Mouse (Mus musculus) limb, embryonic 15.5 days (tissue): ENCODE results near the gene Ttll5. TPM values are rescaled to one million over a fixed set of nuclear protein-coding genes. Genes with fewer than 3 reads are reported as not detected.
A peak's percentile ranks its signal among the peaks of the same experiment; 100 is the strongest.

Experiments used
- ATAC-seq: fragments of 200-750 bp; cut with Nextera tagmentation; 2 replicates; pipeline ENCODE4 v1.8.0; 2017; ENCODE audit warnings: low read depth, moderate TSS enrichment; ENCODE audit not compliant: insufficient number of reproducible peaks, low FRiP score, low TSS enrichment
- H3K27ac ChIP-seq: fragments of 300-500 bp; sonication (generic); 2 replicates; pipeline ENCODE4 v1.5.1; 2015; ENCODE audit warnings: moderate library complexity, mild to moderate bottlenecking, inconsistent platforms
- H3K27me3 ChIP-seq: fragments of 300-500 bp; sonication (generic); 2 replicates; pipeline ENCODE4 v1.6.1; 2015; ENCODE audit warnings: inconsistent platforms
- H3K36me3 ChIP-seq: fragments of 300-500 bp; sonication (generic); 2 replicates; pipeline ENCODE4 v1.6.1; 2015; ENCODE audit warnings: inconsistent platforms
- H3K4me1 ChIP-seq: fragments of 300-500 bp; sonication (generic); 2 replicates; pipeline ENCODE4 v1.6.1; 2015; ENCODE audit warnings: inconsistent platforms
- H3K4me2 ChIP-seq: fragments of 300-500 bp; sonication (generic); 2 replicates; pipeline ENCODE4 v1.6.1; 2015; ENCODE audit warnings: mild to moderate bottlenecking, inconsistent platforms
- H3K4me3 ChIP-seq: fragments of 300-500 bp; sonication (generic); 2 replicates; pipeline ENCODE4 v1.5.1; 2015; ENCODE audit warnings: mild to moderate bottlenecking, inconsistent platforms
- H3K9ac ChIP-seq: fragments of 300-500 bp; sonication (generic); 2 replicates; pipeline ENCODE4 v1.6.1; 2015; ENCODE audit warnings: inconsistent platforms
- H3K9me3 ChIP-seq: fragments of 300-500 bp; sonication (generic); 2 replicates; pipeline ENCODE4 v1.6.1; 2016; ENCODE audit warnings: inconsistent platforms
- WGBS: fragments of 180-500 bp; shearing (Covaris S2); methylation state at CpG from one replicate; pipeline ENCODE4 v1.1.7; 2015; 5-methylcytosine and 5-hydroxymethylcytosine counted together
- polyA plus RNA-seq: library from polyadenylated mRNA; unstranded; fragments of >200 nt; fragmentation: Nextera tagmentation; extraction: Ambion mirVana; gene quantifications from 2 replicates; pipeline ENCODE4 v1.2.1, GENCODE M21; 2015

Ttll5 gene
- polyA plus RNA-seq, 1 experiment from 2014 or later = 13.0 TPM

DNA sequence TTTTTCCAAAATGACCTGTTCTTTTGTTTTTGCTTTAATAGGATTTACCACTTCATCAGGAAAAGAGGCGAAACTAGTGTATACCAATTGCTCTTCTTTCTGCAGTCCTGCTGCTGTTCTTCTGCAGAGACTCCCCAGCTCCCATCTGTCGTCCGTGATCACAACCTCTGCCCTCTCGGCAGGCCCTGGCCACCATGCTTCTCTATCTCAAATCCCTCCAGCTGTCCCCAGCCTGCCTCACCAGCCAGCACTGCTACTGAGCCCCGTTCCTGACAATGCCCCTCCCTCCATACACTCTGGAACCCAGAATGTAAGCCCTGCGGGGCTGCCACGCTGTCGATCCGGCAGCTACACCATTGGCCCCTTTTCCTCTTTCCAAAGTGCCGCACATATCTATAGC is 108.8 kb downstream of the Ttll5 start:
- H3K9me3 ChIP-seq = no peaks in the 10 kb centered on the region
- no peak overlapping the region for H3K9ac ChIP-seq
- H3K4me3 ChIP-seq = no peak overlapping the region
- H3K4me2 ChIP-seq = no peak overlapping the region
- ATAC-seq = no peak
- WGBS = 82% methylated on average over 10 of the region's 10 CpGs
- H3K36me3 ChIP-seq = peaks cover 17% of the 10 kb centered on the region
- no peaks in the 10 kb centered on the region for H3K27me3 ChIP-seq
- H3K27ac ChIP-seq = no peak overlapping the region
- H3K4me1 ChIP-seq = peaks cover 2% of the 10 kb centered on the region; the same call in 1 of the 2 replicates

DNA sequence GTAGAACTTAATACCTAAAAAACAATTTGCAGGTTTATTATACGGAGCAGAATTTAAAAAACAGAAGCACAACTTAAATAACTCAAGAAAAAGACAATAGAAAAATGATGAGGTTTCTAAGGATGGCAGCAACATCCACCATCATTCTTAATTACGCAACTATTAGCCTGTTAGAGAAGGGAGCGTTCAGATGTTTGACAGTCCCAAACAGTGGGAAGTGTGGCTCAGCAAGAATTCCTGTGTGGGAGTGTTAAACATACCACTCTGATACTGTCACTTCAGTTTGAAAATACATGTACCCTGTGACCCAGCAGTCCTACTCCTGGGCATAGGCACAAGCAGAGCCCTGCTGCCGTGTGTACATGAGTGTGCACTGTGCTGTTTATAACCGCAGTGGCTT is 112.9 kb downstream of the Ttll5 start:
- H3K4me2 ChIP-seq = no peak overlapping the region
- H3K27me3 ChIP-seq = no peaks in the 10 kb centered on the region
- ATAC-seq = no peak
- no peak overlapping the region for H3K4me3 ChIP-seq
- H3K36me3 ChIP-seq = peaks cover 17% of the 10 kb centered on the region
- H3K9ac ChIP-seq = no peak overlapping the region
- H3K9me3 ChIP-seq = no peaks in the 10 kb centered on the region
- 88% methylated on average over 5 of the region's 5 CpGs for WGBS
- H3K27ac ChIP-seq = no peak overlapping the region
- H3K4me1 ChIP-seq = no peaks in the 10 kb centered on the region

DNA sequence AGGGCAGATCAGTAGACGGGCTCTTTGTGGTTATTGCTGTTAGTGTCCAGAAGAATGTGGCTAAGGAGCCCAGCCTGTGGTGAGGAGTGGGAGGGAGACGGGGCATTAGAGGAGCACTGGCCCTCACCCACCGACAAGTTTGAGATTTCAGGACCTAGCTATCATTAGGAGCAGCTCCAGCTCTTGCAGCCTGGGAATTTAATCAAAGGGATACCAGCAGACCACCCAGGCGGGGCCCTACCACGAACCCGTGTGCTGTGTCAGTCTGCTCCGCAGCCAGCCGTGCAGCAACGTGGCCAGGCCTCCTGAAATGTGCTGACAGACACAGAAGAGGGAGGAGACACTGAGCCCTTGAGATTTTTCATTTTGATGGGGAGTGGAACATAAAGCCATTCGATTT is 119.0 kb downstream of the Ttll5 start:
- H3K27ac ChIP-seq = peak overlapping the region; percentile 65
- no peaks in the 10 kb centered on the region for H3K27me3 ChIP-seq
- H3K36me3 ChIP-seq = peaks cover 6% of the 10 kb centered on the region; the same call in 1 of the 2 replicates
- ATAC-seq = 0 out of 2 replicates have a peak, but pooled peaks have one; percentile 30
- peaks cover 5% of the 10 kb centered on the region for H3K4me1 ChIP-seq
- no peak overlapping the region for H3K4me2 ChIP-seq
- H3K4me3 ChIP-seq = no peak overlapping the region
- H3K9me3 ChIP-seq = no peaks in the 10 kb centered on the region
- WGBS = 26% methylated on average over 10 of the region's 10 CpGs
- no peak overlapping the region for H3K9ac ChIP-seq

DNA sequence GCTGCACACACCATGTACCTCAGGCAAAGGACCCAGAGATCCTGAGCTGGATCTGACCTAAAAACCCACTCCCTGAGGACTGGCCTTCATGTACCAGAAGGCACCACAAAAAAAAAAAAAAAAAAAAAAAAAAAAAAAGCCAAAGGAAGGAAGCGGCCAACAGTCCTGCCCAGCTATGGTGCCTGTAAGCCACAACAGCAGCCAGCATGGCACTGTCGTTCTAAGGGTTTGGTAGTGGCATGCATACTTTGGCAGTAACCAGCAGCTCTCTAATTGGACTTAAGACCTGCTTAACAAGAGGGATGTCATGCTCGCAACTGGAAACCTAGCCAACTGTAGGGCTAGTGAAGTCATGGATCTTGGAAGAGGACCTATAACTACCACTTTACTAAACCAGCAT is 120.0 kb downstream of the Ttll5 start:
- no peak overlapping the region for H3K27ac ChIP-seq
- WGBS = 79% methylated on average over 3 of the region's 3 CpGs
- peaks cover 5% of the 10 kb centered on the region for H3K4me1 ChIP-seq
- H3K4me3 ChIP-seq = no peak overlapping the region
- no peaks in the 10 kb centered on the region for H3K27me3 ChIP-seq
- ATAC-seq = no peak
- peaks cover 6% of the 10 kb centered on the region; the same call in 1 of the 2 replicates for H3K36me3 ChIP-seq
- no peak overlapping the region for H3K9ac ChIP-seq
- no peak overlapping the region for H3K4me2 ChIP-seq
- H3K9me3 ChIP-seq = no peaks in the 10 kb centered on the region

DNA sequence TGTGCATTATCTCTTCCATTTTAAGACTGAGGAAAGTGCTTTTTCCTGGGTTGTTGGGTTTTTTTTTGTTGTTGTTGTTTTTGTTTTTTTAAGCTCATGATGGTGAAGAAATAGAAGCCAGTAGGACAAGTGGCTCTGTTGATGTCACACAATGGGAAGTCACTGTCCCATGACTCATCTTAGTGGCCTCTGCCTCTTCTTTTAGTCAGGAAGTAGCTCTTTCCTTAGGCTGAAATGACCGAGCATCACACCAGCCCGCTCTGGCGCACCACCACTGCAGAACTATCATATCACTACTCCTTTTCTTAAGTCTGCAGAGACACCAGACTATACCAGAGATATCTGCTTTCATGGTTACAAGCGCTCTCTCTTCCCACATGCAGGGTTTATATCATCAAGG is 122.7 kb downstream of the Ttll5 start:
- H3K27me3 ChIP-seq = no peaks in the 10 kb centered on the region
- ATAC-seq = no peak
- no peak overlapping the region for H3K4me2 ChIP-seq
- 84% methylated on average over 4 of the region's 4 CpGs for whole genome bisulfite sequencing
- H3K9me3 ChIP-seq = no peaks in the 10 kb centered on the region
- H3K4me3 ChIP-seq = no peak overlapping the region
- H3K9ac ChIP-seq = no peak overlapping the region
- H3K27ac ChIP-seq = no peak overlapping the region
- peaks cover 6% of the 10 kb centered on the region; the same call in 1 of the 2 replicates for H3K36me3 ChIP-seq
- peaks cover 11% of the 10 kb centered on the region for H3K4me1 ChIP-seq

DNA sequence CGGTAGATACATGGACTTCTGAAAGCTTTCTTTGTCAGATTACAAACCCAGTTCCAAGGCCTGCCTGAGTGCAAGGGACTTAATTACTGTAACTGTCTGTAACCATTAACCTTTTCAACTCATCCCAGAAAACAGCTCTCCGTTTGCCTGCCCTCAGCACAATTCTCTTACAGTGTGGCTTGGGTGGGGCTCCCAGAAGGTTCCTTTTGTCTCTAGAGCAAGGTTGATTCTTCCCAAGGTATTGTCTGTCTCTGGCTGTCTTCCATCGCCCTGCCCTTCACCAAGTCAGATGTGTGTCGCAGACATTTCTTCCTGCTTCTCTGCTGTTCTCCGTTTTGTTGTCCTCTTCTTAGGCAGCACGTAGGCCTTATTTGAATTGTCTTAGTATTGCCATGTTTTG is 125.2 kb downstream of the Ttll5 start:
- H3K4me3 ChIP-seq = no peak overlapping the region
- no peak overlapping the region for H3K4me2 ChIP-seq
- H3K9ac ChIP-seq = no peak overlapping the region
- H3K9me3 ChIP-seq = no peaks in the 10 kb centered on the region
- peaks cover 6% of the 10 kb centered on the region for H3K4me1 ChIP-seq
- no peak for ATAC-seq
- H3K27ac ChIP-seq = no peak overlapping the region
- 88% methylated on average over 6 of the region's 6 CpGs for WGBS
- no peaks in the 10 kb centered on the region for H3K27me3 ChIP-seq
- H3K36me3 ChIP-seq = peaks cover 6% of the 10 kb centered on the region; the same call in 1 of the 2 replicates

DNA sequence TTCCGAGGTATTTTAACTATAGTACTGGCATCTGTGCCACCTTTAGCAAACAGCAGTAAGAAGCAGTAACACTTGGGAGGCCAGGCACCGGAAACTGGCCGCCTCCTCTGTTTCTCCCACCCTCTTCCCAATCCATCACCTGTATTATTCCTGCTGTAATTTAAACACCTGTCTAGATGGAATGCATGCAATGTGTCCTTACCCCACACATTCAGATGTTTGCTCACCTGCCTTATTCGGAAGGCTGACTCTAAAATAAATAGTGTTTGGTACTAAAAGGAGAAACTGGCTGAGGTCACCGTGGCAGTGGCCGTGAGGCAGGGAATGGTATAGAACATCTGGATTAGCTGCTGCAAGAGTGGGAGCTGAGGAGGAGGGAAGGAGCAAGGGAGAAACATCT is 125.9 kb downstream of the Ttll5 start:
- Histone ChIP-seq H3K4me3 (no peak overlapping the region), H3K4me1 (peaks cover 6% of the 10 kb centered on the region), H3K9me3 (no peaks in the 10 kb centered on the region), H3K4me2 (no peak overlapping the region), H3K36me3 (0 out of 2 replicates have a peak, but pooled peaks cover 2% of the 10 kb centered on the region), H3K27me3 (no peaks in the 10 kb centered on the region), H3K27ac (no peak overlapping the region), H3K9ac (no peak overlapping the region)
- 40% methylated on average over 6 of the region's 6 CpGs for WGBS
- ATAC-seq = no peak

DNA sequence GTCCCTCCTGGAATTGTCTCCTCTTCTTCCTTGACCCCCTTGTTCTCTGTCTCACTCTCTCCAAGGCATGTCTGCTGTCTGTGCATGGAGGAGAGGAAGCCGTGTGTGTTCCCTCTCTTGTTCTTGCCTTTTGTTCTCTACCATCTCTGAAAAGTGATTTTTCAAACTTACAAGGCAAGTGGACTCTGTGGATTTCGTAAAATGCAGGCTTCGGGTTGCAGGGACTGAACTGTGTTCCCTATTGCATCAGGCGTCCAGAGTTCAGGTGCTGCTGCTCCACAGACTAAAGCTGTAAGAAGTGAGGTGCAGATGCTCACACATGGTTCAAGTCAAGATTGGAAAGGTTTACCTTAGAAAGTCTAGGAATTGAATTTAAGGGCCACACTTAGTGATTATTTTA is 126.6 kb downstream of the Ttll5 start:
- Histone ChIP-seq H3K27ac (no peak overlapping the region), H3K36me3 (0 out of 2 replicates have a peak, but pooled peaks cover 2% of the 10 kb centered on the region), H3K4me2 (no peak overlapping the region), H3K4me3 (no peak overlapping the region), H3K9ac (no peak overlapping the region), H3K9me3 (no peaks in the 10 kb centered on the region), H3K4me1 (peaks cover 6% of the 10 kb centered on the region), H3K27me3 (no peaks in the 10 kb centered on the region)
- no peak for ATAC-seq
- 76% methylated on average over 4 of the region's 4 CpGs for WGBS

DNA sequence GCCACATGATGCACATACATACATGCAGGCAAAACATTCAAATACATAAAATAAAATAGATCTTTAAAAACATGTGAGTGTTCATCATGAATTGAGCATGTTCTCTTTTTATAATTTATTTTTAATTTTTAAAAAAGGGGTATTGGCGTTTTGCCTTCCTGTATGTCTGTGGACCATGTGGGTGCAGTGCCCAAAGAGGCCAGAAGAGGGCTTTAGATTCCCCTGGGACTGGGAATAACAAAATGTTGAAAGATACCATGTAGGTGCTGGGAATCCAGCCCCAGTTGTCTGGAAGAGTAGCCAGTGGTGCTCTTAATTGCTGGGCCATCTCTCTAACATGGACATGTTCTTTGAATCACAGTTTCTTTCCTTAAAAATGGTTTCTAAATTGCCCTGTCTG is 127.4 kb downstream of the Ttll5 start:
- Histone ChIP-seq H3K27me3 (no peaks in the 10 kb centered on the region), H3K4me1 (peaks cover 11% of the 10 kb centered on the region), H3K9me3 (no peaks in the 10 kb centered on the region), H3K4me2 (no peak overlapping the region), H3K9ac (no peak overlapping the region), H3K4me3 (no peak overlapping the region), H3K36me3 (0 out of 2 replicates have a peak, but pooled peaks cover 2% of the 10 kb centered on the region), H3K27ac (no peak overlapping the region)
- 91% methylated on average over 1 of the region's 1 CpGs for WGBS
- no peak for ATAC-seq

DNA sequence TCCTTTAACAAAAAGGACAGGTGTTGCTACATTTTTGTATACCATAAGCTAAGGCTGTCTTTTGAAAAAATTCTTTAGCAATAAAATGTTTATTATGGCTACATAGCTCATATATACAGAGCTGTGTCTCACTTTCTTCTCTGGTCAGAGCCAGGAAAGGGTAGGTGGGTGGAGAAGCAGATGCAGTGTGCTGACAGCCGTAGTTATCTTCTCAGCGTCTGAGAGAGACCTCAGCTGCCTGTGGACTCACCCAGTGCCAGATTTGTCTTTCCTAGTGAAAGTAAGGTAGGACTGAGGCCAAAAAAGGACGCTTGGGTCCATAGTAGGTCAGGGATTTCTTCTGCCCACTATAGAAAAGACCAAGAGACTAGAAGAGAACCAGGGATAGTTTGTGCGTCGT is 127.9 kb downstream of the Ttll5 start:
- H3K36me3 ChIP-seq = 0 out of 2 replicates have a peak, but pooled peaks cover 2% of the 10 kb centered on the region
- no peak overlapping the region for H3K27ac ChIP-seq
- no peak overlapping the region for H3K9ac ChIP-seq
- 88% methylated on average over 5 of the region's 5 CpGs for WGBS
- no peak for ATAC-seq
- H3K9me3 ChIP-seq = no peaks in the 10 kb centered on the region
- no peaks in the 10 kb centered on the region for H3K27me3 ChIP-seq
- no peak overlapping the region for H3K4me2 ChIP-seq
- H3K4me1 ChIP-seq = peaks cover 11% of the 10 kb centered on the region
- H3K4me3 ChIP-seq = no peak overlapping the region

DNA sequence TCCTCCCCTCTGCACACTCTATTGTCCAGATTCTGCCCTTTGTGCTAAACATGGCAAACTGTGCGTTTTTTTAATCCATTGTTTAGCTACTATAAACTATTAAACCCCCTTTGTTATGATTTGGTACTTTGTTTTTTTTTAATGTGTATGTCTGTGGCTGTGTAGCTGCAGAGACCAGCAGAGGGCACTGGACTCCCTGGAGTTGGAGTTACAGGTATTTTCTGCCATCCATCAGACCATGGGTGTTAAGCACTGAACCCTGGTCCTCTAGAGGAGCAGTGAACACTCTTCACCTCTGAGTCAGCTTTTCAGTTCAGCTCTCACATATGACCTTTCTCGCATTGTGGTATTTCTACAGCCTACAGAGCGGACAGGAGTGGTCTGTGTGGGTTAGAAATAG is 129.7 kb downstream of the Ttll5 start:
- Histone ChIP-seq H3K4me3 (no peak overlapping the region), H3K27me3 (no peaks in the 10 kb centered on the region), H3K4me1 (peaks cover 13% of the 10 kb centered on the region), H3K27ac (no peak overlapping the region), H3K9ac (no peak overlapping the region), H3K9me3 (no peaks in the 10 kb centered on the region), H3K4me2 (no peak overlapping the region), H3K36me3 (0 out of 2 replicates have a peak, but pooled peaks cover 2% of the 10 kb centered on the region)
- WGBS = 80% methylated on average over 3 of the region's 3 CpGs
- no peak for ATAC-seq

DNA sequence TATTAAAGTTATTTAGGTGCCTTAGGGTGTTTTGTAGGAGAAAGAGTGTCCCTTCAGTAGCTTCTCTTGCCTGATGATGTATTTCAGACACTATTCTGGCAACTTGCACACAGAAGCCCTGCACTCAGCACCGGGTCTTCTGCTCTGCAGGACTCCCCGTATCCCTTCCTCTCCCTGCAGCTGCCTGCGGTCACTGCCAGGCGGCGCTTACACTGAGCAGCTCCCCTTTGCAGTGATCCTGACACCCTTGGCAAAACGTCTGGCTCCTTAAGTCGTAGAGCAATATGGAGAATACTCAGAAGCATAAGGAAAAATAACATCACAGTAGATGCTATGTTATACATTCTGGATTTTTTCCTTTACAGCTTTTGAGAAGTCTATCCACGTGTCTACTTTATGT is 130.6 kb downstream of the Ttll5 start:
- 45% methylated on average over 8 of the region's 8 CpGs for WGBS
- H3K4me3 ChIP-seq = no peak overlapping the region

DNA sequence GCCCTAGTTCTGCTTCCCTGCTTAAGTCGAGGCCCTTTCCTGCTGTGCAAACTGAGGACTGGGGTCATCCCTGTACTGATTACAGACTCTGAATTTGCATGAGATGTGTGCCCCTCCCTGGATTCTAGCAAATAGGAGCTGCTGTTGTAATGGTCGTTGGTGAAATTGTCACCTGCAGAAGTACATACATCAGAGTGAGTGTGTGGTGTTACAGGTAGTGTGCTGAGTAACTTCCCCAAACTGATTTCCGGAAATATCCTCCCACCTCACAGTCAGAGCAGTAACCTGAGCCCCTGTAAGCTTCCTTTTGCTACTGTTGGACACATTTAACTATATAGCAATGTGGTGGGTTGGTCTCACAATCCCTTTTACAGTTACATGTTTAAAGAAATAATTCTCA is 131.2 kb downstream of the Ttll5 start:
- H3K4me2 ChIP-seq = no peak overlapping the region
- no peak for ATAC-seq
- peaks cover 21% of the 10 kb centered on the region for H3K4me1 ChIP-seq
- 0 out of 2 replicates have a peak, but pooled peaks cover 2% of the 10 kb centered on the region for H3K36me3 ChIP-seq
- H3K27me3 ChIP-seq = no peaks in the 10 kb centered on the region
- no peaks in the 10 kb centered on the region for H3K9me3 ChIP-seq
- 45% methylated on average over 3 of the region's 3 CpGs for WGBS
- H3K27ac ChIP-seq = no peak overlapping the region
- H3K9ac ChIP-seq = no peak overlapping the region
- H3K4me3 ChIP-seq = no peak overlapping the region

More for the DNA sequence above, 130.6 kb downstream of the Ttll5 start:
- no peak overlapping the region for H3K9ac ChIP-seq
- H3K27ac ChIP-seq = no peak overlapping the region
- 0 out of 2 replicates have a peak, but pooled peaks cover 2% of the 10 kb centered on the region for H3K36me3 ChIP-seq
- no peak overlapping the region for H3K4me2 ChIP-seq
- H3K4me1 ChIP-seq = peaks cover 21% of the 10 kb centered on the region
- H3K9me3 ChIP-seq = no peaks in the 10 kb centered on the region
- no peaks in the 10 kb centered on the region for H3K27me3 ChIP-seq
- no peak for ATAC-seq
